Mouse (Mus musculus) liver, postnatal 0 days (tissue): ENCODE results near the gene Rapgef2. TPM values are rescaled to one million over a fixed set of nuclear protein-coding genes. Genes with fewer than 3 reads are reported as not detected.

Source experiments
- ATAC-seq: fragments of 200-750 bp; cut with Nextera tagmentation; 2 replicates; pipeline ENCODE4 v1.8.0; 2017; ENCODE audit warnings: mild to moderate bottlenecking, moderate library complexity
- DNase-seq: peaks from one replicate; pipeline ENCODE4 v3.0.0-alpha.2; 2016
- H3K27ac ChIP-seq: fragments of 300-500 bp; sonication (generic); 2 replicates; pipeline ENCODE4 v1.5.1; 2014; ENCODE audit warnings: antibody characterized with exemption, moderate library complexity, mild to moderate bottlenecking, low read depth
- H3K27me3 ChIP-seq: fragments of 300-500 bp; sonication (generic); 2 replicates; pipeline ENCODE4 v1.6.1; 2014; ENCODE audit warnings: low read length, control low read depth, mixed read lengths; ENCODE audit not compliant: insufficient read depth
- H3K36me3 ChIP-seq: fragments of 300-500 bp; sonication (generic); replicated peaks from 2 replicates; pipeline ENCODE4 v1.6.1; 2014; ENCODE audit warnings: mild to moderate bottlenecking, control low read depth, low read length, moderate library complexity, mixed read lengths; ENCODE audit not compliant: insufficient read depth
- H3K4me1 ChIP-seq: fragments of 300-500 bp; sonication (generic); 2 replicates; pipeline ENCODE4 v1.6.1; 2014; ENCODE audit warnings: antibody characterized with exemption, mild to moderate bottlenecking, control low read depth; ENCODE audit not compliant: insufficient read depth
- H3K4me2 ChIP-seq: fragments of 300-500 bp; sonication (generic); 2 replicates; pipeline ENCODE4 v1.6.1; 2014; ENCODE audit warnings: low read depth, mild to moderate bottlenecking, low read length, moderate library complexity, mixed read lengths
- H3K4me3 ChIP-seq: fragments of 300-500 bp; sonication (generic); 2 replicates; pipeline ENCODE4 v1.5.1; 2014; ENCODE audit warnings: low read depth, low read length
- H3K9ac ChIP-seq: fragments of 300-500 bp; sonication (generic); replicated peaks from 2 replicates; pipeline ENCODE4 v1.6.1; 2014; ENCODE audit warnings: mild to moderate bottlenecking, moderate library complexity
- H3K9me3 ChIP-seq: fragments of 300-500 bp; sonication (generic); 2 replicates; pipeline ENCODE4 v1.6.1; 2016; ENCODE audit warnings: mild to moderate bottlenecking, control low read depth, low read length, mixed read lengths
- CTCF ChIP-seq: sonication (generic); IDR thresholded peaks from 2 replicates; pipeline ENCODE4 v1.5.1; 2016; ENCODE audit warnings: antibody characterized with exemption, low read depth
- EP300 ChIP-seq: IDR thresholded peaks from 2 replicates; pipeline ENCODE4 v1.6.1; 2016; ENCODE audit warnings: antibody characterized with exemption, low read depth, mild to moderate bottlenecking
- WGBS: fragments of 180-500 bp; shearing (Covaris S2); extraction: QIAGEN DNeasy Blood & Tissue Kit; methylation state at CpG from one replicate; pipeline ENCODE4 v1.1.7; 2014; ENCODE audit not compliant: insufficient replicate concordance; 5-methylcytosine and 5-hydroxymethylcytosine counted together
- polyA plus RNA-seq: library from polyadenylated mRNA; unstranded; fragments of >200 nt; fragmentation: Nextera tagmentation; extraction: Ambion mirVana; gene quantifications from 2 replicates; pipeline ENCODE4 v1.2.1, GENCODE M21; 2015

The Rapgef2 gene
- polyA plus RNA-seq, 1 experiment from 2014 or later: 1.8 TPM

- Histone ChIP-seq H3K36me3 (0 out of 2 replicates have a peak, but pooled peaks cover 5% of the 10 kb centered on the region), H3K4me2 (no peak overlapping the region), H3K9me3 (no peaks in the 10 kb centered on the region), H3K4me1 (peaks cover 6% of the 10 kb centered on the region), H3K4me3 (no peak overlapping the region), H3K27ac (no peak overlapping the region), H3K27me3 (no peaks in the 10 kb centered on the region), H3K9ac (no peak overlapping the region)
- TF ChIP-seq EP300 (no peak), CTCF (no peak)
- DNase-seq: no peak
- no peak for ATAC-seq
- 73% methylated on average over 9 of the region's 9 CpGs for WGBS
Measured at GRCm38 (mm10) chr3:79195280-79195679, 91.0 kb downstream of the Rapgef2 start.

GRCm38 (mm10) chr3:79194111-79194793, 92.1 kb downstream of the Rapgef2 start:
- peaks cover 6% of the 10 kb centered on the region for H3K4me1 ChIP-seq
- no peak overlapping the region for H3K4me2 ChIP-seq
- H3K9me3 ChIP-seq: no peaks in the 10 kb centered on the region
- no peak overlapping the region for H3K27ac ChIP-seq
- no peak for TF ChIP-seq CTCF
- no peak for TF ChIP-seq EP300
- H3K27me3 ChIP-seq: no peaks in the 10 kb centered on the region
- DNase-seq (no peak), ATAC-seq (no peak)
- no peak overlapping the region for H3K9ac ChIP-seq
- WGBS: 57% methylated on average over 8 of the region's 8 CpGs
- H3K36me3 ChIP-seq: 0 out of 2 replicates have a peak, but pooled peaks cover 5% of the 10 kb centered on the region
- H3K4me3 ChIP-seq: no peak overlapping the region

- ATAC-seq (no peak), DNase-seq (no peak)
- H3K4me3 ChIP-seq: no peak overlapping the region
- H3K27me3 ChIP-seq: no peaks in the 10 kb centered on the region
- H3K9ac ChIP-seq: no peak overlapping the region
- H3K4me1 ChIP-seq: peaks cover 6% of the 10 kb centered on the region
- no peak for TF ChIP-seq CTCF
- H3K27ac ChIP-seq: no peak overlapping the region
- no peak overlapping the region for H3K4me2 ChIP-seq
- 63% methylated on average over 4 of the region's 4 CpGs for WGBS
- 0 out of 2 replicates have a peak, but pooled peaks cover 5% of the 10 kb centered on the region for H3K36me3 ChIP-seq
- no peaks in the 10 kb centered on the region for H3K9me3 ChIP-seq
Measured at GRCm38 (mm10) chr3:79193001-79193400, 93.3 kb downstream of the Rapgef2 start.

- Histone ChIP-seq H3K4me1 (peaks cover 6% of the 10 kb centered on the region), H3K27me3 (no peaks in the 10 kb centered on the region), H3K36me3 (0 out of 2 replicates have a peak, but pooled peaks cover 5% of the 10 kb centered on the region), H3K27ac (no peak overlapping the region), H3K9ac (no peak overlapping the region), H3K9me3 (no peaks in the 10 kb centered on the region), H3K4me2 (no peak overlapping the region), H3K4me3 (no peak overlapping the region)
- WGBS: 86% methylated on average over 9 of the region's 9 CpGs
- ATAC-seq (no peak), DNase-seq (no peak)
- TF ChIP-seq CTCF (no peak), EP300 (no peak)
Measured at GRCm38 (mm10) chr3:79191981-79192380, 94.3 kb downstream of the Rapgef2 start.

GRCm38 (mm10) chr3:79191471-79191870, 94.8 kb downstream of the Rapgef2 start:
- H3K9me3 ChIP-seq: no peaks in the 10 kb centered on the region
- H3K9ac ChIP-seq: no peak overlapping the region
- H3K4me3 ChIP-seq: no peak overlapping the region
- H3K4me2 ChIP-seq: no peak overlapping the region
- ATAC-seq (no peak), DNase-seq (no peak)
- peaks cover 2% of the 10 kb centered on the region for H3K4me1 ChIP-seq
- WGBS: 86% methylated on average over 11 of the region's 11 CpGs
- no peak overlapping the region for H3K27ac ChIP-seq
- H3K36me3 ChIP-seq: 0 out of 2 replicates have a peak, but pooled peaks cover 5% of the 10 kb centered on the region
- no peak for TF ChIP-seq EP300
- TF ChIP-seq CTCF: no peak
- no peaks in the 10 kb centered on the region for H3K27me3 ChIP-seq

GRCm38 (mm10) chr3:79190377-79190776, 95.9 kb downstream of the Rapgef2 start:
- DNase-seq (no peak), ATAC-seq (no peak)
- H3K4me3 ChIP-seq: no peak overlapping the region
- 0 out of 2 replicates have a peak, but pooled peaks cover 5% of the 10 kb centered on the region for H3K36me3 ChIP-seq
- H3K27me3 ChIP-seq: no peaks in the 10 kb centered on the region
- H3K4me2 ChIP-seq: no peak overlapping the region
- no peak overlapping the region for H3K9ac ChIP-seq
- TF ChIP-seq CTCF (no peak), EP300 (no peak)
- H3K4me1 ChIP-seq: no peaks in the 10 kb centered on the region; the same call in 1 of the 2 replicates
- 90% methylated on average over 3 of the region's 3 CpGs for WGBS
- H3K27ac ChIP-seq: no peak overlapping the region
- no peaks in the 10 kb centered on the region for H3K9me3 ChIP-seq
